Mouse (Mus musculus): ENCODE data around the gene Dennd4a. TPM values are rescaled to one million over a fixed set of nuclear protein-coding genes. Genes with fewer than 3 reads are reported as not detected.

The Dennd4a gene
- polyA plus RNA-seq (2015; fragmentation: Nextera tagmentation; extraction: Ambion mirVana) = 1.9 and 2.6 TPM in 2 replicates

DNA sequence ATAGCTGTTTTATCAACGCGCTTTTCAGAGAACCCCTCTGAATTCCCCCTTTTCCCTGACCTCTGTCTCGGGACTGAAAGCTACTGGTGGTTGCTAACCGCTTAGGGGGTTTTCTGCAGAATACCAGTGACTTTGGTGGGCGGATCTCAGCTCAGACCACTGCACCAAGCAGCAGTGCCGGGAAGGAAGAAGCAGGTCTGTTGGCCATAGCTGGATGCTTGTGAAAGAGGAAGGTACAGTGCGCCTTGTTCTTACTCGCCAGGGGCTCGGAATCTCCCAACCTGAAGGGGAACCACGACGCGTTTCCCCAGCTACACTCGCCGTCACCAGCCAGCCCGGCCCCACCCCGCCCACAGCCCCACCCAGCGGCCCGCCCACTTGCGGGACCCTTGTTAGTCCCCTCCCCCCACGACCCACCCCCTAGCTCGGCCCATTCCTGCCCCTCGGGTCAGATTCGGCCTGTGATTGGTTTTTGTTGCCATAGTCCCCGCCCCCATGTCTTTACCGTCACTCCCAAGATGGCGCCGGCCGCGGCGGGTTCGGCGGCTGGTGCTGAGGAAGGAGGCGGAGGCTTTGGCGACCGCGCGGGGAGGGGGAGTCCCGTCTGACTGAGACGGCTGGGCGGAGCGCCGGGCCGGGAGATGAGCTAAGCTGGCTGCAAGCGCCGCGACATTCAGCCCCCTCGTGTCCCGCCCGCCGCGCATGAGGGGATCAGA lies at the start of gene Dennd4a:
Gene Dennd4a (plus strand): TSS at position 519 of the 716 bp plus-strand sequence.

DNA sequence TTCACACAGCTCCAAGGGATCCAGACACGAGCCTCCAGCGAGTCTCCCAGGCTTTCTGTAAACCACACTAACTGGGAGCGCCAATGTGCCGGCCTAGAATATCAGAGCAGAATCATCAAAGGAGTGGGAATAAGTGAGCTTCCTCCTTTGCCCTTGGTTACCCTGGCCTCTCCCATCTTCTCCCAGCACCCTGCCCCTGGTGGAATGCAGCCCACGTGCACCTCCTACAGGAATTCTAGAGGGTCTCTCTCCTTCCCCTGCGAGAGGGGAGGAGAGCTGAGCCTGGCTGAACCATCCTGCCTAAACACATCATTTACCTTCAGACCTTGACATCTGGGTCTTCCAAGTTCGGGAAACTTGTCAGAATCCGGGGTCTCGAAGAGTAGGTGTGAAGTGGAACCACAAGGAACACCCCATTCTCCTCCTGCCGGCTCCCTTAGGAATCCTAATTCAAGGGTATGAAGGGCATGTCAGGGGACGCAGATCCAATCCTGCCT lies 140.1 kb downstream of the Dennd4a start, which contains the start of gene Slc24a1:
Gene Slc24a1 (minus strand): TSS at position 447 of the 497 bp plus-strand sequence.

DNA sequence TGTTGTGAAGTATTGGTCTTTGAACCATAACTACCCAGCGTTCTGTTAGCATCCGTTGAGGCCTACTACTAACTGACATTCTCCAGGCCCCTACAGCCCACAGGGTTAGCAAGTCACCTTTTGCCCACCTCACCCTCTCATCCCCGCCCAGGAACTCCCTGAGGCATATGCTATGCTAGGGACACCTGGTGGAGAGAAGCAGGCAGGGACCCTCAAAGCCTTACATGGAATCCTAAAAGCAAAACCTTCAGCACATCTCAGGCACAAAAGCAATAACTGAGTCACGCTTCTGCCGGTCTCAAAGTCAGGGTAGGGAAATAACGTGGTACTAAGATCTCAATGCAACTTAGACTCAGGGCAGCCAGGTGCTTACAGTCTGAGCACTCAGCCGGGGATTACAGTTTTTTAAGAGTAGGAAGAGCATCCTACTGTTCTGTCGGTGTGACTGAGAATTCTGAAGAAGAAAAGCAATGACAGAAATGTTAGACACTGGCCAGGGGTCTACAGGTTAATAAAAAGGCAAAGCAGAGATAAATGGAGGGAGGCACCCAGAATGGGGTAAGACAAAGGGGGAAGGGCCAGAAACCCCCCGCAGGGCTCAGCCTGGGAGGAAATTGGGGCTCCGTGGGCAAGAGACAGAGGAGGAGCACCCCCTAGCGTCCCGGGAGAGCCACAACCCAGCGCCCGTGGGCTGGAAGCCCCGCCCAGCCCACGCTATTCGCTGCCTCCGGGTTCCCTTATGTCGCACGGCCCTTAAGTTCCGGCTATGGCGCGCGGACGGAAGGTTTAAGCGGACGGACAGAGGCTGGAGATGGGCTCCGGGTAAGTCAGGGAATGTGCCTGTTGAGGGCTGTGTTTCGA lies 149.2 kb downstream of the Dennd4a start, which contains the start of gene Ints14:
Gene Ints14 (plus strand): TSS at position 789 of the 861 bp plus-strand sequence.

Other genes starting within 250 kb of the Dennd4a start
- gene Rab11a, start 73.6 kb upstream of the Dennd4a start, polyA plus RNA-seq (2015; fragmentation: Nextera tagmentation; extraction: Ambion mirVana) = 251 and 283 TPM in 2 replicates
- 0.11 TPM in 1 of 2 replicates, not detected in the other for gene Slc24a1, start 140.3 kb downstream of the Dennd4a start, polyA plus RNA-seq (2015; fragmentation: Nextera tagmentation; extraction: Ambion mirVana)
- 19.9 and 21.1 TPM in 2 replicates for gene Ints14, start 149.6 kb downstream of the Dennd4a start, polyA plus RNA-seq (2015; fragmentation: Nextera tagmentation; extraction: Ambion mirVana)
- 21.3 and 22.5 TPM in 2 replicates for gene Hacd3, start 210.4 kb downstream of the Dennd4a start, polyA plus RNA-seq (2015; fragmentation: Nextera tagmentation; extraction: Ambion mirVana)
- 35.6 and 42.5 TPM in 2 replicates for gene Dpp8, start 221.1 kb downstream of the Dennd4a start, polyA plus RNA-seq (2015; fragmentation: Nextera tagmentation; extraction: Ambion mirVana)